Mouse (Mus musculus): ENCODE results near the gene Pvalb. TPM values are rescaled to one million over a fixed set of nuclear protein-coding genes. Genes with fewer than 3 reads are reported as not detected.

The Pvalb gene
- polyA plus RNA-seq, 1 experiment from 2014 or later: 0.44 TPM

DNA sequence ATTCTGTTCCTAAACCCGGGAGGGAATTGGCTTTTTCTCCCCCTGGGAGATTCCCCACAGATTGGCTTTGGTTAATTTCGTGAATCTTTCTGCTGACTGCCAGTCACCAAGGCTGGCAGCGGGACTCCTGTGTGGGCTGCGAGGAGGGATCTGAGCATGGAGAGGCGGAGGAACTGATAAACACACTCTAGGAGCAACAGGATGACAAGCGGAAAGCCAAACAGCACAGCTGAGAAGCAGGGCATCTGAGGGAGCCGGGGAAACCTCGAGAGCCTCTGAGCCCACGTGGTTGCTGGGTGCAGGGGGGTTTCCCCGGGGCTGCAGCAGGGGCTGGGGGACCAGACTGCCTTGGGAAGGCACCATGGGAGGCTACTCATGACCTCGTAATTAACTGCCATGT is 36.6 kb downstream of the Pvalb start:
- H3K36me3 ChIP-seq (ENCODE audit: insufficient read depth, low read length): no peaks in the 10 kb centered on the region
- H3K27ac ChIP-seq (ENCODE audit: low read length): no peak overlapping the region
- H3K4me2 ChIP-seq (replicated peaks; ENCODE audit: low read depth, low read length): no peak overlapping the region
- H3K27me3 ChIP-seq (ENCODE audit: insufficient read depth, low read length): no peaks in the 10 kb centered on the region
- 87% methylated on average over 11 of the region's 11 CpGs for WGBS
- no peak for ATAC-seq (ENCODE audit: low FRiP score, low TSS enrichment)
- no peak overlapping the region for H3K4me3 ChIP-seq (ENCODE audit: low read length)
- peaks cover 10% of the 10 kb centered on the region for H3K4me1 ChIP-seq (ENCODE audit: insufficient read depth, low read length)
- H3K9ac ChIP-seq (replicated peaks; ENCODE audit: low read length): no peak overlapping the region
- H3K9me3 ChIP-seq (ENCODE audit: low read length): no peaks in the 10 kb centered on the region

- no peak for ATAC-seq (ENCODE audit: low FRiP score, low TSS enrichment)
- 86% methylated on average over 4 of the region's 4 CpGs for WGBS
Measured at GRCm38 (mm10) chr15:78165292-78165691, 40.9 kb downstream of the Pvalb start.

GRCm38 (mm10) chr15:78164466-78164865 is 41.7 kb downstream of the Pvalb start:
- Histone ChIP-seq H3K27me3 (ENCODE audit: insufficient read depth, low read length) (no peaks in the 10 kb centered on the region), H3K4me1 (ENCODE audit: insufficient read depth, low read length) (no peaks in the 10 kb centered on the region), H3K4me3 (ENCODE audit: low read length) (no peak overlapping the region), H3K9me3 (ENCODE audit: low read length) (no peaks in the 10 kb centered on the region), H3K9ac (replicated peaks; ENCODE audit: low read length) (no peak overlapping the region), H3K27ac (ENCODE audit: low read length) (no peak overlapping the region), H3K36me3 (ENCODE audit: insufficient read depth, low read length) (peaks cover 6% of the 10 kb centered on the region), H3K4me2 (replicated peaks; ENCODE audit: low read depth, low read length) (no peak overlapping the region)
- ATAC-seq (ENCODE audit: low FRiP score, low TSS enrichment): no peak
- 87% methylated on average over 11 of the region's 11 CpGs for WGBS

More at GRCm38 (mm10) chr15:78165292-78165691, 40.9 kb downstream of the Pvalb start:
- Histone ChIP-seq H3K27me3 (ENCODE audit: insufficient read depth, low read length) (no peaks in the 10 kb centered on the region), H3K9ac (replicated peaks; ENCODE audit: low read length) (no peak overlapping the region), H3K4me2 (replicated peaks; ENCODE audit: low read depth, low read length) (no peak overlapping the region), H3K27ac (ENCODE audit: low read length) (no peak overlapping the region), H3K9me3 (ENCODE audit: low read length) (no peaks in the 10 kb centered on the region), H3K4me3 (ENCODE audit: low read length) (no peak overlapping the region), H3K36me3 (ENCODE audit: insufficient read depth, low read length) (peaks cover 6% of the 10 kb centered on the region), H3K4me1 (ENCODE audit: insufficient read depth, low read length) (no peaks in the 10 kb centered on the region)

GRCm38 (mm10) chr15:78161946-78162345 is 44.3 kb downstream of the Pvalb start:
- Histone ChIP-seq H3K9me3 (ENCODE audit: low read length) (no peaks in the 10 kb centered on the region), H3K27me3 (ENCODE audit: insufficient read depth, low read length) (no peaks in the 10 kb centered on the region), H3K4me3 (ENCODE audit: low read length) (no peak overlapping the region), H3K4me2 (replicated peaks; ENCODE audit: low read depth, low read length) (no peak overlapping the region), H3K4me1 (ENCODE audit: insufficient read depth, low read length) (no peaks in the 10 kb centered on the region), H3K9ac (replicated peaks; ENCODE audit: low read length) (no peak overlapping the region), H3K27ac (ENCODE audit: low read length) (no peak overlapping the region), H3K36me3 (ENCODE audit: insufficient read depth, low read length) (peaks cover 8% of the 10 kb centered on the region)
- no peak for ATAC-seq (ENCODE audit: low FRiP score, low TSS enrichment)
- WGBS: 64% methylated on average over 9 of the region's 9 CpGs

- no peak overlapping the region for H3K4me3 ChIP-seq (ENCODE audit: low read length)
- no peak for ATAC-seq (ENCODE audit: low FRiP score, low TSS enrichment)
- H3K9ac ChIP-seq (replicated peaks; ENCODE audit: low read length): no peak overlapping the region
- no peak overlapping the region for H3K27ac ChIP-seq (ENCODE audit: low read length)
- H3K27me3 ChIP-seq (ENCODE audit: insufficient read depth, low read length): no peaks in the 10 kb centered on the region
- H3K4me2 ChIP-seq (replicated peaks; ENCODE audit: low read depth, low read length): no peak overlapping the region
- no peaks in the 10 kb centered on the region for H3K9me3 ChIP-seq (ENCODE audit: low read length)
- 0 out of 2 replicates have a peak, but pooled peaks cover 2% of the 10 kb centered on the region for H3K36me3 ChIP-seq (ENCODE audit: insufficient read depth, low read length)
- H3K4me1 ChIP-seq (ENCODE audit: insufficient read depth, low read length): no peaks in the 10 kb centered on the region
- 80% methylated on average over 5 of the region's 5 CpGs for WGBS
Measured at GRCm38 (mm10) chr15:78158335-78158734, 47.9 kb downstream of the Pvalb start.

DNA sequence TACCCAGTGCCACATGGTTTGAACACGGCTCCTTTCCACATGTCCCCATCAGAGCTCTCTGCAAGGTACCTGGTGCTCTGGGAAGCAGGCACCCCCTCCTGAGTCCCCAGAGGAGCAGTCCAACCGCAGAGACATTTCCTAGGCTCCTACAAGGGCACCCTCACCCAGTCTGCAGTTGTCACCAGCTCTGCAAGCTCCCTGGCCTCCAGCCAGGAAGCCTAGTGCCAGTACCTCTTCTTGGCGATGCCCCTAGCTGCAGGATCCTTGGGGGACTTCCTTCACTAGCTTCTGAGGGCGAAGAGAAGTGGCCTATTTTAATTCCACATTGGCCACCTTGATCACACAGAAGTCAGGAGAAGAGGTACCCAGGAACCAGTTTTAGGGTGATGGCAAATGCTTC is 48.4 kb downstream of the Pvalb start:
- Histone ChIP-seq H3K27me3 (ENCODE audit: insufficient read depth, low read length) (no peaks in the 10 kb centered on the region), H3K4me1 (ENCODE audit: insufficient read depth, low read length) (no peaks in the 10 kb centered on the region), H3K36me3 (ENCODE audit: insufficient read depth, low read length) (0 out of 2 replicates have a peak, but pooled peaks cover 2% of the 10 kb centered on the region), H3K9ac (replicated peaks; ENCODE audit: low read length) (no peak overlapping the region), H3K27ac (ENCODE audit: low read length) (no peak overlapping the region), H3K9me3 (ENCODE audit: low read length) (no peaks in the 10 kb centered on the region), H3K4me3 (ENCODE audit: low read length) (no peak overlapping the region), H3K4me2 (replicated peaks; ENCODE audit: low read depth, low read length) (no peak overlapping the region)
- WGBS: 82% methylated on average over 4 of the region's 4 CpGs
- ATAC-seq (ENCODE audit: low FRiP score, low TSS enrichment): no peak

GRCm38 (mm10) chr15:78157330-78157729 is 48.9 kb downstream of the Pvalb start:
- 0 out of 2 replicates have a peak, but pooled peaks cover 2% of the 10 kb centered on the region for H3K36me3 ChIP-seq (ENCODE audit: insufficient read depth, low read length)
- H3K27me3 ChIP-seq (ENCODE audit: insufficient read depth, low read length): no peaks in the 10 kb centered on the region
- 88% methylated on average over 8 of the region's 8 CpGs for WGBS
- H3K27ac ChIP-seq (ENCODE audit: low read length): no peak overlapping the region
- no peak for ATAC-seq (ENCODE audit: low FRiP score, low TSS enrichment)
- H3K9me3 ChIP-seq (ENCODE audit: low read length): no peaks in the 10 kb centered on the region
- H3K4me3 ChIP-seq (ENCODE audit: low read length): no peak overlapping the region
- no peaks in the 10 kb centered on the region for H3K4me1 ChIP-seq (ENCODE audit: insufficient read depth, low read length)
- H3K4me2 ChIP-seq (replicated peaks; ENCODE audit: low read depth, low read length): no peak overlapping the region
- H3K9ac ChIP-seq (replicated peaks; ENCODE audit: low read length): no peak overlapping the region

GRCm38 (mm10) chr15:78155421-78155820 is 50.8 kb downstream of the Pvalb start:
- whole genome bisulfite sequencing: 85% methylated on average over 6 of the region's 6 CpGs
- ATAC-seq (ENCODE audit: low FRiP score, low TSS enrichment): no peak
- no peak overlapping the region for H3K27ac ChIP-seq (ENCODE audit: low read length)
- no peak overlapping the region for H3K4me3 ChIP-seq (ENCODE audit: low read length)
- H3K36me3 ChIP-seq (ENCODE audit: insufficient read depth, low read length): 0 out of 2 replicates have a peak, but pooled peaks cover 2% of the 10 kb centered on the region
- no peaks in the 10 kb centered on the region for H3K4me1 ChIP-seq (ENCODE audit: insufficient read depth, low read length)
- no peaks in the 10 kb centered on the region for H3K9me3 ChIP-seq (ENCODE audit: low read length)
- no peak overlapping the region for H3K4me2 ChIP-seq (replicated peaks; ENCODE audit: low read depth, low read length)
- H3K27me3 ChIP-seq (ENCODE audit: insufficient read depth, low read length): no peaks in the 10 kb centered on the region
- no peak overlapping the region for H3K9ac ChIP-seq (replicated peaks; ENCODE audit: low read length)

DNA sequence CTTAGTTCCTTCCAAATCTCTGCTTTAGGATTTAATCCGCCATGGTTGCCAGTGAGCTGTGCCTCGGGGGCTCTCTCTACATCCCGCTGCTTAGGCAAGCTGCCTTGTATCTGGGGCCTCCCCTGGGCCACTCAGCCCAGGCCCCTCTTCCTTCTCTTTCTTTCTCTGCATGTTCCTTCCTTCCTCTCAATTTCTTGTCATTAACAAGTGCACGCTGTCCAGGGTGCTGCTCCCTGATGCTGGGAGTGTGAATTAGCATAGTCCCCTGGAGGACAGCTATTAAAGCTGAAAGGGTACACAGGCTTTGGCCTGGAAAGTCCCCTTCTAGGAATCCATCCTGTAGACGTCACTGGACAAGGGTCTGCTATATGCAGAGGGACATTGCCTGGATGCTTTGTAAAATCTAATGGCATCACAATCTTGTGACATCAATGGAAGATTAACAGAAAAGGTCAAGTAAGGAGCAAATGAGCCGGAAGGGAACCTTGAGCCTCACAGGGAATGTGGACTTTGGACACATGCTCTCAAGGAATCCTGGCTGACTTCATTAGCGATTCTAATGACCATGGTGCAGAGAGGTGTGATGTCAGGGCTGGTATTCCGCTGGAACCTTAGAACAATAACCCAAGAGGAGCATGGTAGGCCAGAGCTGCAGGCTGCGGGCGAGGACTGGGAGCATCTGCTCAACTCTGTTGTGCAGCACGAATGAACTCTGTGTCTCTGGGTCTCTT is 53.0 kb downstream of the Pvalb start:
- peak; percentile 57 for ATAC-seq (ENCODE audit: low FRiP score, low TSS enrichment)
- WGBS: 55% methylated on average over 11 of the region's 11 CpGs
- no peak overlapping the region for H3K9ac ChIP-seq (replicated peaks; ENCODE audit: low read length)
- no peaks in the 10 kb centered on the region for H3K4me1 ChIP-seq (ENCODE audit: insufficient read depth, low read length)
- no peaks in the 10 kb centered on the region for H3K27me3 ChIP-seq (ENCODE audit: insufficient read depth, low read length)
- H3K4me3 ChIP-seq (ENCODE audit: low read length): no peak overlapping the region
- H3K36me3 ChIP-seq (ENCODE audit: insufficient read depth, low read length): no peaks in the 10 kb centered on the region
- H3K9me3 ChIP-seq (ENCODE audit: low read length): no peaks in the 10 kb centered on the region
- H3K4me2 ChIP-seq (replicated peaks; ENCODE audit: low read depth, low read length): no peak overlapping the region
- H3K27ac ChIP-seq (ENCODE audit: low read length): no peak overlapping the region

GRCm38 (mm10) chr15:78148565-78148964 is 57.6 kb downstream of the Pvalb start:
- Histone ChIP-seq H3K27me3 (ENCODE audit: insufficient read depth, low read length) (no peaks in the 10 kb centered on the region), H3K9ac (replicated peaks; ENCODE audit: low read length) (no peak overlapping the region), H3K4me3 (ENCODE audit: low read length) (no peak overlapping the region), H3K4me2 (replicated peaks; ENCODE audit: low read depth, low read length) (no peak overlapping the region), H3K27ac (ENCODE audit: low read length) (no peak overlapping the region), H3K4me1 (ENCODE audit: insufficient read depth, low read length) (no peaks in the 10 kb centered on the region), H3K36me3 (ENCODE audit: insufficient read depth, low read length) (no peaks in the 10 kb centered on the region), H3K9me3 (ENCODE audit: low read length) (no peaks in the 10 kb centered on the region)
- 76% methylated on average over 7 of the region's 7 CpGs for WGBS
- ATAC-seq (ENCODE audit: low FRiP score, low TSS enrichment): no peak
